Mouse (Mus musculus): ENCODE data around the gene Trp53i13. TPM values are rescaled to one million over a fixed set of nuclear protein-coding genes. Genes with fewer than 3 reads are reported as not detected.

Gene Trp53i13
- polyA plus RNA-seq, 1 experiment from 2014 or later, result 20.9 TPM

- H3K9me3 ChIP-seq (ENCODE audit: control insufficient read depth, low read length), result no peaks in the 10 kb centered on the region
- peak overlapping the region; percentile 91 for H3K4me2 ChIP-seq (replicated peaks; ENCODE audit: low read depth)
- peak overlapping the region; percentile 91 for H3K9ac ChIP-seq (ENCODE audit: low read length)
- TF ChIP-seq CTCF (IDR thresholded peaks at IDR 0.05; ENCODE audit: low read depth) (no peak), EP300 (optimal IDR thresholded peaks at IDR 0.05) (no peak)
- ATAC-seq (ENCODE audit: low FRiP score, low TSS enrichment) (no peak), DNase-seq (ENCODE audit: low spot score) (no peak)
- H3K36me3 ChIP-seq (ENCODE audit: control insufficient read depth, insufficient read depth, low read length), result no peaks in the 10 kb centered on the region
- peak overlapping the region; percentile 95 for H3K27ac ChIP-seq (replicated peaks)
- H3K4me3 ChIP-seq (ENCODE audit: low read depth, low read length), result peak overlapping the region; percentile 53
- 0% methylated on average over 13 of the region's 18 CpGs for WGBS
- H3K4me1 ChIP-seq (replicated peaks; ENCODE audit: control insufficient read depth, insufficient read depth), result peaks cover 16% of the 10 kb centered on the region
- H3K27me3 ChIP-seq (ENCODE audit: control insufficient read depth, insufficient read depth, low read length), result no peaks in the 10 kb centered on the region
Measured at GRCm38 (mm10) chr11:77492311-77492871, 23.4 kb downstream of the Trp53i13 start.

GRCm38 (mm10) chr11:77491502-77492291, 24.1 kb downstream of the Trp53i13 start:
- 1% methylated on average over 22 of the region's 23 CpGs for WGBS
- ATAC-seq (ENCODE audit: low FRiP score, low TSS enrichment), result peak; percentile 66
- TF ChIP-seq EP300 (optimal IDR thresholded peaks at IDR 0.05) (peak; percentile 41), CTCF (IDR thresholded peaks at IDR 0.05; ENCODE audit: low read depth) (no peak)

GRCm38 (mm10) chr11:77491123-77491501, 24.7 kb downstream of the Trp53i13 start:
- Histone ChIP-seq H3K4me1 (replicated peaks; ENCODE audit: control insufficient read depth, insufficient read depth) (peaks cover 19% of the 10 kb centered on the region), H3K36me3 (ENCODE audit: control insufficient read depth, insufficient read depth, low read length) (no peaks in the 10 kb centered on the region), H3K27ac (replicated peaks) (peak overlapping the region; percentile 95), H3K4me2 (replicated peaks; ENCODE audit: low read depth) (peak overlapping the region; percentile 91), H3K4me3 (ENCODE audit: low read depth, low read length) (peak overlapping the region; percentile 53), H3K27me3 (ENCODE audit: control insufficient read depth, insufficient read depth, low read length) (no peaks in the 10 kb centered on the region), H3K9ac (ENCODE audit: low read length) (no peak overlapping the region), H3K9me3 (ENCODE audit: control insufficient read depth, low read length) (no peaks in the 10 kb centered on the region)
- peak; percentile 94 for DNase-seq (ENCODE audit: low spot score)
- WGBS, result 0% methylated on average over 13 of the region's 13 CpGs
- ATAC-seq (ENCODE audit: low FRiP score, low TSS enrichment), result peak; percentile 76
- TF ChIP-seq EP300 (optimal IDR thresholded peaks at IDR 0.05) (peak; percentile 26), CTCF (IDR thresholded peaks at IDR 0.05; ENCODE audit: low read depth) (peak; percentile 99)

More at GRCm38 (mm10) chr11:77491502-77492291, 24.1 kb downstream of the Trp53i13 start:
- Histone ChIP-seq H3K4me3 (ENCODE audit: low read depth, low read length) (peak overlapping the region; percentile 53), H3K4me1 (replicated peaks; ENCODE audit: control insufficient read depth, insufficient read depth) (peaks cover 18% of the 10 kb centered on the region), H3K9me3 (ENCODE audit: control insufficient read depth, low read length) (no peaks in the 10 kb centered on the region), H3K4me2 (replicated peaks; ENCODE audit: low read depth) (peak overlapping the region; percentile 91), H3K9ac (ENCODE audit: low read length) (peak overlapping the region; percentile 45), H3K36me3 (ENCODE audit: control insufficient read depth, insufficient read depth, low read length) (no peaks in the 10 kb centered on the region), H3K27me3 (ENCODE audit: control insufficient read depth, insufficient read depth, low read length) (no peaks in the 10 kb centered on the region), H3K27ac (replicated peaks) (peak overlapping the region; percentile 95)
- DNase-seq (ENCODE audit: low spot score), result peak; percentile 78

GRCm38 (mm10) chr11:77490451-77490850, 25.3 kb downstream of the Trp53i13 start:
- H3K27ac ChIP-seq (replicated peaks), result peak overlapping the region; percentile 95
- no peaks in the 10 kb centered on the region for H3K36me3 ChIP-seq (ENCODE audit: control insufficient read depth, insufficient read depth, low read length)
- TF ChIP-seq CTCF (IDR thresholded peaks at IDR 0.05; ENCODE audit: low read depth), result no peak
- TF ChIP-seq EP300 (optimal IDR thresholded peaks at IDR 0.05), result no peak
- peak overlapping the region; percentile 91; the same call in 1 of the 2 replicates for H3K4me2 ChIP-seq (replicated peaks; ENCODE audit: low read depth)
- H3K27me3 ChIP-seq (ENCODE audit: control insufficient read depth, insufficient read depth, low read length), result no peaks in the 10 kb centered on the region
- 68% methylated on average over 6 of the region's 6 CpGs for WGBS
- H3K4me1 ChIP-seq (replicated peaks; ENCODE audit: control insufficient read depth, insufficient read depth), result peaks cover 19% of the 10 kb centered on the region
- H3K9me3 ChIP-seq (ENCODE audit: control insufficient read depth, low read length), result no peaks in the 10 kb centered on the region
- H3K9ac ChIP-seq (ENCODE audit: low read length), result 0 out of 2 replicates have a peak overlapping the region, but pooled peaks have one; percentile 9
- DNase-seq (ENCODE audit: low spot score), result no peak
- no peak for ATAC-seq (ENCODE audit: low FRiP score, low TSS enrichment)
- no peak overlapping the region for H3K4me3 ChIP-seq (ENCODE audit: low read depth, low read length)

- DNase-seq (ENCODE audit: low spot score) (peak; percentile 70), ATAC-seq (ENCODE audit: low FRiP score, low TSS enrichment) (no peak)
- under 1% methylated on average over 54 of the region's 87 CpGs for WGBS
- peak within 1 kb of the TSS; percentile 97 for H3K4me2 ChIP-seq (replicated peaks; ENCODE audit: low read depth)
- H3K9me3 ChIP-seq (ENCODE audit: control insufficient read depth, low read length), result no peaks in the 10 kb centered on the region
- TF ChIP-seq CTCF (IDR thresholded peaks at IDR 0.05; ENCODE audit: low read depth) (no peak), EP300 (optimal IDR thresholded peaks at IDR 0.05) (no peak)
- H3K4me1 ChIP-seq (replicated peaks; ENCODE audit: control insufficient read depth, insufficient read depth), result peaks cover 19% of the 10 kb centered on the region
- H3K27ac ChIP-seq (replicated peaks), result peak within 1 kb of the TSS; percentile 95
- H3K36me3 ChIP-seq (ENCODE audit: control insufficient read depth, insufficient read depth, low read length), result no peaks in the 10 kb centered on the region
- H3K9ac ChIP-seq (ENCODE audit: low read length), result peak within 1 kb of the TSS; percentile 76
- peak within 1 kb of the TSS; percentile 77 for H3K4me3 ChIP-seq (ENCODE audit: low read depth, low read length)
- no peaks in the 10 kb centered on the region for H3K27me3 ChIP-seq (ENCODE audit: control insufficient read depth, insufficient read depth, low read length)
Measured at GRCm38 (mm10) chr11:77489591-77490235, 26.1 kb downstream of the Trp53i13 start, which contains the start of gene Ankrd13b. Gene Ankrd13b, minus strand, starts transcription at chr11:77489678.

All from stomach, postnatal 0 days (tissue).